Mouse (Mus musculus) limb, embryonic 14.5 days (tissue): ENCODE results near the gene Shroom3. TPM values are rescaled to one million over a fixed set of nuclear protein-coding genes. Genes with fewer than 3 reads are reported as not detected.

Experiments
- ATAC-seq: fragments of 200-750 bp; cut with Nextera tagmentation; 2 replicates; pipeline ENCODE4 v1.8.0; 2017; ENCODE audit warnings: low read depth, moderate number of reproducible peaks, moderate TSS enrichment; ENCODE audit not compliant: low FRiP score
- DNase-seq: peaks from one replicate; pipeline ENCODE4 v3.0.0-alpha.2; 2015; ENCODE audit warnings: low spot score
- H3K27ac ChIP-seq: fragments of 300-500 bp; sonication (generic); replicated peaks from 2 replicates; pipeline ENCODE4 v1.5.1; 2014; ENCODE audit warnings: low read depth, mild to moderate bottlenecking, low read length, moderate library complexity, mixed read lengths
- H3K27me3 ChIP-seq: fragments of 300-500 bp; sonication (generic); 2 replicates; pipeline ENCODE4 v1.6.1; 2014; ENCODE audit warnings: low read length, mixed read lengths; ENCODE audit not compliant: control insufficient read depth, insufficient read depth
- H3K36me3 ChIP-seq: fragments of 300-500 bp; sonication (generic); 2 replicates; pipeline ENCODE4 v1.6.1; 2014; ENCODE audit warnings: mild to moderate bottlenecking, low read length, moderate library complexity, mixed read lengths; ENCODE audit not compliant: control insufficient read depth, insufficient read depth
- H3K4me1 ChIP-seq: fragments of 300-500 bp; sonication (generic); 2 replicates; pipeline ENCODE4 v1.6.1; 2014; ENCODE audit warnings: antibody characterized with exemption, low read length, mixed read lengths; ENCODE audit not compliant: control insufficient read depth, insufficient read depth
- H3K4me2 ChIP-seq: fragments of 300-500 bp; sonication (generic); replicated peaks from 2 replicates; pipeline ENCODE4 v1.6.1; 2014; ENCODE audit warnings: low read depth, mild to moderate bottlenecking, low read length, moderate library complexity; ENCODE audit not compliant: severe bottlenecking
- H3K4me3 ChIP-seq: fragments of 300-500 bp; sonication (generic); replicated peaks from 2 replicates; pipeline ENCODE4 v1.5.1; 2014; ENCODE audit warnings: low read length
- H3K9ac ChIP-seq: fragments of 300-500 bp; sonication (generic); 2 replicates; pipeline ENCODE4 v1.6.1; 2014; ENCODE audit warnings: mild to moderate bottlenecking, low read depth, low read length, moderate library complexity; ENCODE audit not compliant: severe bottlenecking
- H3K9me3 ChIP-seq: fragments of 300-500 bp; sonication (generic); 2 replicates; pipeline ENCODE4 v1.6.1; 2016; ENCODE audit warnings: low read length; ENCODE audit not compliant: control insufficient read depth
- POLR2A ChIP-seq: fragments of 200-500 bp; IDR thresholded peaks from 2 replicates; pipeline ENCODE4 v1.8.0; 2012; ENCODE audit warnings: inconsistent platforms, mild to moderate bottlenecking, moderate library complexity, borderline replicate concordance; ENCODE audit not compliant: insufficient read depth, insufficient read length; ENCODE audit errors: extremely low read depth
- WGBS: fragments of 180-500 bp; shearing (Covaris S2); extraction: QIAGEN DNeasy Blood & Tissue Kit; methylation state at CpG from one replicate; pipeline ENCODE4 v1.1.7; 2014; 5-methylcytosine and 5-hydroxymethylcytosine counted together
- polyA plus RNA-seq, 2 experiments: library from polyadenylated mRNA; depleted of rRNA in 1 of 2; stranded (reverse) in 1 of 2; unstranded in 1 of 2; fragments of >200 nt; fragmentation: Nextera tagmentation in 1 of 2; extraction: Ambion mirVana in 1 of 2; gene quantifications; 2 replicates each; pipeline versions ENCODE4 v1.2.1 to v1.2.3; 2012 to 2014

Shroom3 gene
- polyA plus RNA-seq, 2 experiments = 3.5 to 8.1 TPM

- no peaks in the 10 kb centered on the region for H3K27me3 ChIP-seq
- DNase-seq = no peak
- H3K36me3 ChIP-seq = no peaks in the 10 kb centered on the region
- H3K27ac ChIP-seq = peak overlapping the region; percentile 93
- H3K9ac ChIP-seq = no peak overlapping the region
- H3K4me1 ChIP-seq = peaks cover 36% of the 10 kb centered on the region
- H3K4me2 ChIP-seq = no peak overlapping the region
- 12% methylated on average over 5 of the region's 5 CpGs for WGBS
- no peak for TF ChIP-seq POLR2A
- no peak overlapping the region for H3K4me3 ChIP-seq
- no peak for ATAC-seq
- H3K9me3 ChIP-seq = no peaks in the 10 kb centered on the region
These were observed 315.3 kb downstream of the Shroom3 start for GRCm38 (mm10) chr5:92998494-92999016.

- H3K4me2 ChIP-seq = no peak overlapping the region
- no peak overlapping the region for H3K9ac ChIP-seq
- H3K4me1 ChIP-seq = peaks cover 37% of the 10 kb centered on the region
- no peaks in the 10 kb centered on the region for H3K27me3 ChIP-seq
- WGBS = 68% methylated on average over 6 of the region's 6 CpGs
- no peak for DNase-seq
- 0 out of 2 replicates have a peak overlapping the region, but pooled peaks have one; percentile 82 for H3K27ac ChIP-seq
- no peaks in the 10 kb centered on the region for H3K36me3 ChIP-seq
- no peak for TF ChIP-seq POLR2A
- ATAC-seq = no peak
- H3K9me3 ChIP-seq = no peaks in the 10 kb centered on the region
- H3K4me3 ChIP-seq = no peak overlapping the region
These were observed 316.8 kb downstream of the Shroom3 start for GRCm38 (mm10) chr5:93000060-93000459.

GRCm38 (mm10) chr5:93000774-93001757 lies 317.8 kb downstream of the Shroom3 start:
- H3K9me3 ChIP-seq = no peaks in the 10 kb centered on the region

GRCm38 (mm10) chr5:93002615-93003014 lies 319.4 kb downstream of the Shroom3 start:
- H3K4me2 ChIP-seq = no peak overlapping the region
- no peak overlapping the region for H3K4me3 ChIP-seq
- no peak for TF ChIP-seq POLR2A
- no peaks in the 10 kb centered on the region for H3K27me3 ChIP-seq
- ATAC-seq (no peak), DNase-seq (no peak)
- H3K4me1 ChIP-seq = peaks cover 31% of the 10 kb centered on the region
- H3K9ac ChIP-seq = no peak overlapping the region
- WGBS = 92% methylated on average over 2 of the region's 2 CpGs
- H3K27ac ChIP-seq = no peak overlapping the region
- H3K9me3 ChIP-seq = no peaks in the 10 kb centered on the region
- no peaks in the 10 kb centered on the region for H3K36me3 ChIP-seq

More at GRCm38 (mm10) chr5:93000774-93001757, 317.8 kb downstream of the Shroom3 start:
- Histone ChIP-seq H3K27me3 (no peaks in the 10 kb centered on the region), H3K9ac (0 out of 2 replicates have a peak overlapping the region, but pooled peaks have one; percentile 28), H3K27ac (peak overlapping the region; percentile 82), H3K4me3 (no peak overlapping the region), H3K4me1 (peaks cover 45% of the 10 kb centered on the region), H3K4me2 (no peak overlapping the region), H3K36me3 (no peaks in the 10 kb centered on the region)
- 41% methylated on average over 17 of the region's 17 CpGs for WGBS
- no peak for TF ChIP-seq POLR2A
- DNase-seq = peak; percentile 28
- no peak for ATAC-seq

- peak overlapping the region; percentile 46 for H3K9ac ChIP-seq
- ATAC-seq = 0 out of 2 replicates have a peak, but pooled peaks have one; percentile 35
These were observed 322.1 kb downstream of the Shroom3 start for GRCm38 (mm10) chr5:93005229-93005814.

More at GRCm38 (mm10) chr5:93005229-93005814, 322.1 kb downstream of the Shroom3 start:
- Histone ChIP-seq H3K27me3 (no peaks in the 10 kb centered on the region), H3K9me3 (no peaks in the 10 kb centered on the region), H3K36me3 (no peaks in the 10 kb centered on the region), H3K27ac (peak overlapping the region; percentile 63), H3K4me2 (peak overlapping the region; percentile 46), H3K4me3 (peak overlapping the region; percentile 21), H3K4me1 (peaks cover 14% of the 10 kb centered on the region)
- no peak for DNase-seq
- WGBS = 6% methylated on average over 20 of the region's 20 CpGs
- TF ChIP-seq POLR2A = no peak
